In the genomic region with DNA sequence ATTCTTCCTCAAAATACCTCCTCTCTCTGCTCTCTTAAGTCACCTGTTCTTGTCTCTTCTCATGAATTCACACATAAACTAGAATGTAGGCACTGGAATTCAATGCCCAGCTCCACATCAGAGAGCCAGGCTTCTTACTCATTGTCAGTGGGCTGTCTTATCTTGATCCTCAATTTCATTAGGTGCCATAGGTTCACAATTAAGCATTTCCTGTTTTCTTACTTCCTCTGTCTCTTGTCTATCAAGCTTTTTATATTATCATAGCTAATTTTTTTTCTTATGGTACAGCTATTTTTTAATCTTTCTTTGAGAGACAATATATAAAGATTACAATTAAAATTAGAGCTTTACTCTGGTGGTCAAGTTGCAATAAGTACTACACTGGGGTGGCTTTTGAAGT, we compare ENCODE assay signal across 26 mouse cellular contexts.
"Had no signal": no experiment of that assay in that cellular context is flagged by ENCODE, and none has a peak within 500 bp of the region (broad histone marks: within the 10 kb centered on the region; RNA-seq: fewer than 3 reads in every experiment).

No protein-coding gene starts in this region.

- DNase-seq: gastrocnemius, adult 2 months; gastrocnemius, postnatal 10 days; gastrocnemius, postnatal 25 days; heart, adult 18-20 months; heart, postnatal 10 days; heart, postnatal 4 days; kidney, adult 18-20 months; kidney, adult 8-10 months; kidney, postnatal 10 days; kidney, postnatal 36 days; layer of hippocampus, adult 9-11 months; layer of hippocampus, postnatal 36 days; left cerebral cortex, postnatal 4 days had no signal

- ATAC-seq: hindbrain, embryonic 16.5 days; inflammation-experienced regulatory T-cells, adult 6 months; intestine, embryonic 15.5 days; intestine, postnatal 0 days; liver, embryonic 12.5 days had no signal

- H3K9me3 ChIP-seq: heart, embryonic 10.5 days; heart, embryonic 12.5 days; hindbrain, embryonic 10.5 days; hindbrain, embryonic 12.5 days; intestine, embryonic 15.5 days; limb, embryonic 13.5 days; limb, embryonic 15.5 days; liver, embryonic 12.5 days had no signal

- H3K27me3 ChIP-seq: heart, embryonic 12.5 days; hindbrain, embryonic 12.5 days; intestine, embryonic 15.5 days; limb, embryonic 13.5 days; limb, embryonic 15.5 days; liver, embryonic 12.5 days had no signal

- H3K36me3 ChIP-seq: intestine, embryonic 15.5 days had no signal

- H3K4me3 ChIP-seq: gastrocnemius, adult 2 months; heart, embryonic 10.5 days; heart, embryonic 12.5 days; hindbrain, embryonic 10.5 days; hindbrain, embryonic 12.5 days; intestine, embryonic 15.5 days; limb, embryonic 13.5 days; limb, embryonic 15.5 days; liver, embryonic 12.5 days had no signal

- H3K27ac ChIP-seq: gastrocnemius, adult 2 months; heart, embryonic 10.5 days; hindbrain, embryonic 10.5 days; hindbrain, embryonic 12.5 days; hindbrain, embryonic 14.5 days; intestine, embryonic 15.5 days; limb, embryonic 13.5 days; limb, embryonic 15.5 days; liver, embryonic 12.5 days; liver, embryonic 14.5 days had no signal

- H3K4me1 ChIP-seq: limb, embryonic 15.5 days had no signal
